Mouse (Mus musculus) midbrain, embryonic 11.5 days (tissue): ENCODE measurements around the gene Arsg. TPM values are rescaled to one million over a fixed set of nuclear protein-coding genes. Genes with fewer than 3 reads are reported as not detected.

Experiments
- ATAC-seq: fragments of 200-750 bp; cut with Nextera tagmentation; 2 replicates; pipeline ENCODE4 v1.8.0; 2017; ENCODE audit warnings: moderate TSS enrichment, moderate library complexity; ENCODE audit not compliant: low FRiP score
- DNase-seq: peaks from one replicate; pipeline ENCODE4 v3.0.0; 2015; ENCODE audit warnings: low spot score; ENCODE audit errors: missing footprints
- H3K27ac ChIP-seq: fragments of 300-500 bp; sonication (generic); 2 replicates; pipeline ENCODE4 v1.5.1; 2014; ENCODE audit warnings: low read depth, low read length
- H3K27me3 ChIP-seq: fragments of 300-500 bp; sonication (generic); 2 replicates; pipeline ENCODE4 v1.6.1; 2014; ENCODE audit warnings: mild to moderate bottlenecking, low read length, moderate library complexity, mixed read lengths; ENCODE audit not compliant: control insufficient read depth, insufficient read depth
- H3K36me3 ChIP-seq: fragments of 300-500 bp; sonication (generic); 2 replicates; pipeline ENCODE4 v1.6.1; 2014; ENCODE audit warnings: mild to moderate bottlenecking, low read length, moderate library complexity, mixed read lengths; ENCODE audit not compliant: control insufficient read depth, insufficient read depth
- H3K4me1 ChIP-seq: fragments of 300-500 bp; sonication (generic); 2 replicates; pipeline ENCODE4 v1.6.1; 2014; ENCODE audit warnings: low read length; ENCODE audit not compliant: control insufficient read depth, insufficient read depth
- H3K4me2 ChIP-seq: fragments of 300-500 bp; sonication (generic); 2 replicates; pipeline ENCODE4 v1.6.1; 2014; ENCODE audit warnings: mild to moderate bottlenecking, moderate library complexity
- H3K4me3 ChIP-seq: fragments of 300-500 bp; sonication (generic); 2 replicates; pipeline ENCODE4 v1.5.1; 2014; ENCODE audit warnings: low read depth, low read length
- H3K9ac ChIP-seq: fragments of 300-500 bp; sonication (generic); 2 replicates; pipeline ENCODE4 v1.6.1; 2014; ENCODE audit warnings: low read length
- H3K9me3 ChIP-seq: fragments of 300-500 bp; sonication (generic); 2 replicates; pipeline ENCODE4 v1.6.1; 2016; ENCODE audit warnings: low read length; ENCODE audit not compliant: control insufficient read depth
- WGBS: fragments of 180-500 bp; shearing (Covaris S2); extraction: QIAGEN DNeasy Blood & Tissue Kit; methylation state at CpG from one replicate; pipeline ENCODE4 v1.1.7; 2014; 5-methylcytosine and 5-hydroxymethylcytosine counted together
- polyA plus RNA-seq: library from polyadenylated mRNA; unstranded; fragments of >200 nt; fragmentation: Nextera tagmentation; extraction: Ambion mirVana; gene quantifications from 2 replicates; pipeline ENCODE4 v1.2.1, GENCODE M21; 2014

Arsg gene
- polyA plus RNA-seq, 1 experiment from 2014 or later, result 2.9 TPM

DNA sequence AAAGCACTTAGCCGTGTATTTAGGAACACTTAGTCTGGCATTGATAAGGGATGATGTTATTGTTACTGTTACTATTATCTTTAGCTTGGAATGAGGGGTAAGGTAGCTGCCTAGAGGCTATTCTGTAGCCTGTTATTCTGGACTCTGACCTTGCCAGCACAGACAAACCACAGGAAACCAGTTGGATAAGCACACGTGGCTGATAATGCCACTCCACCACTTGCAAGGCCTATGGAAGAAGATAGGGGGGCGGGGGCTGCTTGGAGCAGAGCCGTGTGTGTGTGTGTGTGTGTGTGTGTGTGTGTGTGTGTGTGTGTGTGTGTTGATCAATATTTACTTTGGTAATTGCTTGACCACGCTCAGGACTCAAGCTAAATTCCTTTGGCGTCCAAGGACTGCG is 72.1 kb downstream of the Arsg start:
- DNase-seq (peak; percentile 69), ATAC-seq (no peak)
- 70% methylated on average over 7 of the region's 7 CpGs for WGBS
- H3K9ac ChIP-seq, result no peak overlapping the region
- H3K4me3 ChIP-seq, result no peak overlapping the region
- no peaks in the 10 kb centered on the region for H3K27me3 ChIP-seq
- H3K27ac ChIP-seq, result no peak overlapping the region
- no peaks in the 10 kb centered on the region for H3K9me3 ChIP-seq
- H3K4me1 ChIP-seq, result no peaks in the 10 kb centered on the region
- H3K4me2 ChIP-seq, result no peak overlapping the region
- no peaks in the 10 kb centered on the region for H3K36me3 ChIP-seq

DNA sequence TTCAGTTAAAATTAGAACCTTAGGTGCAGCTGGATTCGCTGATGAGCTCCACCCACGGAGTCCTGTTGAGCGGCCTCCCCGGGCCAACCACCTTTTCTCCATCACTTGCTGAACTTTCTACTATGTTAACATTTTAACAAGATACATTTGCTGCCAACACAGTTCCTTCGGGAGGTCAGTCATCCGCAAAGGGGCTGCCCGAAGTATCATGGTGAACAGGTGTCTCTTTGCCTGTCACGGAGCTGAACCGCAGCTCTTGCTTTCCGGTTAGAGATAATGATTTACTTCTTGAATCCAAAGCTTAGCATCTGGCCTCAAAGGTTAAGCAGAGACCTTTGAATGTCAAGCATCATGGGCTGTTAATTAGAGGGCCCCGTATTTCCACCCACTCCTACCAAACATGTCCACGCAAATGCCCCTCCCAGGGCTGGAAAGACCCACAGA is 72.5 kb downstream of the Arsg start:
- Histone ChIP-seq H3K9ac (no peak overlapping the region), H3K27ac (no peak overlapping the region), H3K4me3 (no peak overlapping the region), H3K27me3 (no peaks in the 10 kb centered on the region), H3K4me1 (no peaks in the 10 kb centered on the region), H3K4me2 (no peak overlapping the region), H3K36me3 (no peaks in the 10 kb centered on the region), H3K9me3 (no peaks in the 10 kb centered on the region)
- WGBS, result 80% methylated on average over 12 of the region's 12 CpGs
- no peak for ATAC-seq
- DNase-seq, result peak; percentile 83

DNA sequence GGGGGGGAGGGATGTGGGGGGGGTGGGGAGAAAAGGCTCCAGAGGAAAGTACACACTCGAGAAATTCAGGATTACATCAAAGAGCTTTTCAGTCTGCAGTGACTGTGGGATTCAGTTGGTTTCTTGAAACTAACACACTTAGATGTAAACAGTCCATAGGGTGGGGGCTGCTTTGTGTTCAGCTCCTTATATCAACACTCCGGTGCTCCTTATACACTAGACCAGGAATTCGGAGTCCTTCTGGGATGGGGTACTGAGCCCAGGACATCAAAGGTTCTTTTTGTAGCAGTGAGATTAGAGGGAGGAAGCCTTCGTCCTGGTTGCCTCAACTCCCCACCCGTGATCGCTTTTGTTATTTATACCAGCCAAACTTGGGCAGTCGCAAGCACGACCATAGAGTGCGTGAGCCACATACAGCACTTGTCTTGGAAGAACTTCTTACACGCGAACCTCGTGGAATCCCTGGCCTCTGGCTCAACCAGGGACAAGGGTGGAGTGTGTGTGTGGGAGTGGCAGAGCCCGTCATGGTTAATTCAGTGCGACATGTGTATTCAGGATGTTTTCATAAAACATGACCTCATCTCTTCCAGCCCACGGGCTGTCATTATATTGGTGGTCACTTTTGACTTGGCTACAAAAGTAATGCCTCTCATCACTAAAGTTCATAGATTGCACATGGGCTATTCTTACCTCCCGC is 73.3 kb downstream of the Arsg start:
- 53% methylated on average over 16 of the region's 16 CpGs for WGBS
- Histone ChIP-seq H3K27me3 (no peaks in the 10 kb centered on the region), H3K4me1 (no peaks in the 10 kb centered on the region), H3K27ac (no peak overlapping the region), H3K9ac (no peak overlapping the region), H3K4me2 (no peak overlapping the region), H3K4me3 (no peak overlapping the region), H3K36me3 (no peaks in the 10 kb centered on the region), H3K9me3 (no peaks in the 10 kb centered on the region)
- DNase-seq (peak; percentile 86), ATAC-seq (0 out of 2 replicates have a peak, but pooled peaks have one; percentile 55)

DNA sequence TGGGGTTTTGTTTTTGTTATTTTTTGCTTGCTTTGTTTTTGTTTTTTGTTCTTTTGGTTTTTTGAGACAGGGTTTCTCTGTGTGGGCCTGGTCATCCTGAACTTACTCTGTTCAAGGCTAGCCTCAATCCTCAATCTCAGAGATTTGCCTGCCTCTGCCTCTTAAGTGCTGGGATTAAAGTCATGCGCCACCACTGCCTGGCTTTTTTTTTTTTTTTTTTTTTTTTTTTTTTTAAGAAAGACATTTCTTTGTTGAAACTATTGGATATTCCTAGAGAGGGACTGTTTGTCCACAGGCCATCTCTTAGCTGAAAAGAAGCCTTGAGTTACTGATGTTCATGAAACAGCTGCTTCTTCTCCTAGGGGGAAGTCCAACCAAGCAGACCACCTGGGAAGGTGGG is 74.5 kb downstream of the Arsg start:
- no peaks in the 10 kb centered on the region for H3K36me3 ChIP-seq
- WGBS, result 93% methylated on average over 1 of the region's 1 CpGs
- no peak overlapping the region for H3K4me2 ChIP-seq
- no peak overlapping the region for H3K9ac ChIP-seq
- no peaks in the 10 kb centered on the region for H3K4me1 ChIP-seq
- H3K4me3 ChIP-seq, result no peak overlapping the region
- H3K27ac ChIP-seq, result no peak overlapping the region
- peak; percentile 6 for DNase-seq
- H3K27me3 ChIP-seq, result no peaks in the 10 kb centered on the region
- ATAC-seq, result no peak
- no peaks in the 10 kb centered on the region for H3K9me3 ChIP-seq

DNA sequence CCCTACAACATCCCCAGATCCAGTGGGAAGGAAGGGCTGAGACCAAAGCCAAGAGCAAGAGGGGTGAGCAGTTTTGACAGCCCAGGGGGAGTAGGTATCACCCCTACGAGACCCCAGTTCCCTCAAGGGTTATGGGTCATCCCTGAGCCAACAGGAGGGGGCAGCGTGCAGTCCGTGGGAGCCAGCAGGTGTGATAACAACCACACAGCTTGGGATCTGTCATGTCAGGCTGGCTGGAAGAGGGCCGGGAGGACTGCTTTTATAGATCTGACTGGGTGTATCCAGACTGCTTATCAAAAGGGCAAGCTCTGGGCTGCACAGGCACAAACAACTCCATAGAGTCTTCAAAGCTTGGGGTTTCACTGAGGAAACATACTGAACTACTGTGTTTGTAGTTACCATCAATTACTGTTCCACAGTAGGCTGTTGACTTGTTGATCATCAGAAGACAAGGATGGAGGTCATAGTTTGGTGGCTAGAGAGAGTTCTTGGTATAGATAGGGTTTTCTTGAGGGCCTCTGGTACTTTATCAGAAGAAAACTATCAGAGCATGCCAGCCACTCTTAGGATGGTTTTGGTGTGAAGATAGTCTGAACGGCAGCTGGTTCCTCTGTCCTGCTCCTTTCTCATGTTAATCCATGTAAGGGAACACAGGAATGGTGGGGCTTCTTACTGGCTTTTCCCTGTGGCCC is 76.6 kb downstream of the Arsg start:
- Histone ChIP-seq H3K4me3 (no peak overlapping the region), H3K36me3 (no peaks in the 10 kb centered on the region), H3K27me3 (no peaks in the 10 kb centered on the region), H3K4me2 (no peak overlapping the region), H3K9me3 (no peaks in the 10 kb centered on the region), H3K27ac (no peak overlapping the region), H3K4me1 (no peaks in the 10 kb centered on the region), H3K9ac (no peak overlapping the region)
- no peak for ATAC-seq
- 81% methylated on average over 5 of the region's 5 CpGs for WGBS
- DNase-seq, result no peak

DNA sequence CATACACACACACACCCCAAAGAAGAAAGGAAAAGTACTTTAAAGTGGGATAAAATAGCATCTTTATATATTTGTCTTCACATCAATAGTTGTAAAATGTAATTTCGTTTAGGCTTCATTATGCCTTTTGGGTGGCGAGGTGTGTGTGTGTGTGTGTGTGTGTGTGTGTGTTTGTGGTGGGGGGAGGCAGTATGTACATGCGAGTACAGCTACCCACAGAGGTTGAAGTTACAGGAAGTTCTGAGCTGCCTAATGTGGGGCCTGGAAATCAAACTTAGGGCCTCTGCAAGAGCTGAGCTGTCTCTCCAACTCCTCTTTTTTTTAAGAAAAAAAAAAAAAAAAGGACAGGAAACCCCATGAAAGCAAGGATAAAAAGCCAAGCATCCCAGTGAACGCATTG is 80.7 kb downstream of the Arsg start:
- no peak overlapping the region for H3K4me3 ChIP-seq
- H3K36me3 ChIP-seq, result no peaks in the 10 kb centered on the region
- H3K27me3 ChIP-seq, result no peaks in the 10 kb centered on the region
- H3K9ac ChIP-seq, result no peak overlapping the region
- H3K27ac ChIP-seq, result no peak overlapping the region
- no peak overlapping the region for H3K4me2 ChIP-seq
- ATAC-seq (no peak), DNase-seq (no peak)
- no peaks in the 10 kb centered on the region for H3K4me1 ChIP-seq
- 78% methylated on average over 4 of the region's 4 CpGs for WGBS
- H3K9me3 ChIP-seq, result no peaks in the 10 kb centered on the region

DNA sequence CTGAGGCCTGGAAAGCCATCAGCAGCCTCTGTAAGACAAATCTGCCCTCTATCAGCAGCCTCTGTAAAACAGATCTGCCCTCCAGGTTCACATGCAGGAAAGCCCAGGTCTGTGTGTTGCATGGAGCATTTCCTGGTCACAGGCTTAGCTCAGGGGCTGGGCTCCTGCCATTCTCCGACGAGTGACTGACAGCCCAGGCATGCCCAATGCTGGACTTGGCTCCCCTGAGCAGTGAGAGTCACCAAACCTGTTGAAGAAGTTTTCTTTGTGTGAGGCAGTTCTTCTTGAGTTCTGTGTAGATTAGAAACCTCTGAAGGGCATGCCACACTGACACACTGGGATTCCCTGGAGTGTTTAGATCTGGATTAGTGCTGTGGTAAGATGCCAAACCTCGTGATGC is 81.3 kb downstream of the Arsg start:
- Histone ChIP-seq H3K27me3 (no peaks in the 10 kb centered on the region), H3K9me3 (no peaks in the 10 kb centered on the region), H3K9ac (no peak overlapping the region), H3K4me1 (no peaks in the 10 kb centered on the region), H3K36me3 (no peaks in the 10 kb centered on the region), H3K27ac (no peak overlapping the region), H3K4me3 (no peak overlapping the region), H3K4me2 (no peak overlapping the region)
- no peak for DNase-seq
- WGBS, result 57% methylated on average over 3 of the region's 3 CpGs
- ATAC-seq, result no peak

DNA sequence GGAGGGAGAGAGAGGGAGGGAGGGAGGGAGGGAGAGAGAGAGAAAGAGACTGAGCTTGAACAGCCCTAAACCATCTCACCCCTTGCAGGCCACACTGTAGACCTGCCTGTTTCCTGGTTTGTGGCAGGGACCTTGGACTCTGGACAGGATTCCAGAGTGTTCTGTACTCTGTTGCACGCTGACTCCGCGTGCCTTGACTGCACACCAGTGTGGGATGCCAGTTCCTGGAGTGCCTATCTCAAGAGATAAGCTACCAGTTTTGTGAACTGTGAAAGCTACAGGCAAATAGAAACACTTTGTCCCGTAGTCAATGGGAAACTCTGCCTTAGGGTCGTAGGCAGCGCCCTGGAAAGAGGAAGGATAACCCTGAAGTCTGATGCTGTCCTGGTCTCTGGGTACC is 83.0 kb downstream of the Arsg start:
- Histone ChIP-seq H3K9me3 (no peaks in the 10 kb centered on the region), H3K27me3 (no peaks in the 10 kb centered on the region), H3K4me1 (no peaks in the 10 kb centered on the region), H3K36me3 (no peaks in the 10 kb centered on the region), H3K9ac (no peak overlapping the region), H3K4me2 (no peak overlapping the region), H3K4me3 (no peak overlapping the region), H3K27ac (no peak overlapping the region)
- peak; percentile 35 for DNase-seq
- WGBS, result 90% methylated on average over 6 of the region's 6 CpGs
- no peak for ATAC-seq

DNA sequence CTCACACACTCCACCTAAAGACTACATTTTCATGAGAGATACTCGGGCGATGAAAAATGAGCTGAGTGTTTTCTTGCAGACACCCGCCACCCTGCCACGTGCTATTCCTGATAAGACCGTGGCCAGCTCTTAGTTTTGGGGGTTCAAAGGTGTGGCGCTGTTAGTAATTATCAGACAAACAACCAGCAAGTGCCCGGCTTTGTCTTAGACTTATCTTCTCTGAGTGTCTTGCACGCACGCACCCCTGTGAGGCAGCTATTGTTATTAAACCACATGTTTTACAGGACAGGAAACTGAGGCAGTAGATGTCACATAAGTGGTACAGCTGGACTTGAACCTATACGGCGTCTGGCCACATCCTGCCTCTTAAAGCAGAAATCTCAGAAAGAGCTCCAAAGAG is 84.2 kb downstream of the Arsg start:
- no peak overlapping the region for H3K9ac ChIP-seq
- no peaks in the 10 kb centered on the region for H3K9me3 ChIP-seq
- H3K4me2 ChIP-seq, result no peak overlapping the region
- no peak for ATAC-seq
- no peaks in the 10 kb centered on the region for H3K36me3 ChIP-seq
- no peak overlapping the region for H3K4me3 ChIP-seq
- no peaks in the 10 kb centered on the region for H3K27me3 ChIP-seq
- no peak overlapping the region for H3K27ac ChIP-seq
- H3K4me1 ChIP-seq, result no peaks in the 10 kb centered on the region
- 90% methylated on average over 11 of the region's 11 CpGs for WGBS
- DNase-seq, result no peak
